Mouse (Mus musculus): Measurements from ENCODE around the gene Nr2e1. TPM values are rescaled to one million over a fixed set of nuclear protein-coding genes. Genes with fewer than 3 reads are reported as not detected.

Gene Nr2e1
- polyA plus RNA-seq (2012; rRNA removed) (0.06 TPM in 1 of 2 replicates, not detected in the other), polyA plus RNA-seq (2014; fragmentation: Nextera tagmentation; extraction: Ambion mirVana) (not detected in 2 replicates)

- no peak for TF ChIP-seq EP300 (IDR thresholded peaks at IDR 0.05; ENCODE audit: low read depth)
- TF ChIP-seq CTCF (IDR thresholded peaks at IDR 0.05; ENCODE audit: low read depth): no peak
- H3K4me3 ChIP-seq (ENCODE audit: insufficient read depth in 1 of 2, low read depth in 2 of 2, low read length in 2 of 2): no peak within 1 kb of the TSS
- DNase-seq (ENCODE audit: low read depth in 3 of 3, low spot score in 3 of 3): no peak
Measured at GRCm38 (mm10) chr10:42583157-42583872, at the start of gene Nr2e1, which contains the start of gene Ostm1. Gene Nr2e1, minus strand, starts transcription at chr10:42583632. Gene Ostm1, plus strand, starts transcription at chr10:42583822.

GRCm38 (mm10) chr10:42632453-42633360 lies 49.3 kb upstream of the Nr2e1 start:
- WGBS (ENCODE audit: insufficient replicate concordance): 1% methylated on average over 39 of the region's 39 CpGs
- H3K9me3 ChIP-seq (ENCODE audit: control insufficient read depth, low read length): no peaks in the 10 kb centered on the region
- peak overlapping the region; percentile 47 to 50 for H3K4me3 ChIP-seq (ENCODE audit: insufficient read depth in 1 of 2, low read depth in 2 of 2, low read length in 2 of 2)
- H3K36me3 ChIP-seq (replicated peaks; ENCODE audit: control insufficient read depth, insufficient read depth, low read depth): no peaks in the 10 kb centered on the region
- no peak for DNase-seq (ENCODE audit: low read depth in 3 of 3, low spot score in 3 of 3)
- ATAC-seq (ENCODE audit: insufficient read depth): no peak
- H3K4me2 ChIP-seq (ENCODE audit: low read depth): peak overlapping the region; percentile 69
- no peak overlapping the region for H3K27ac ChIP-seq
- no peak for TF ChIP-seq CTCF (IDR thresholded peaks at IDR 0.05; ENCODE audit: low read depth)
- TF ChIP-seq EP300 (IDR thresholded peaks at IDR 0.05; ENCODE audit: low read depth): no peak
- peaks cover 96% of the 10 kb centered on the region for H3K27me3 ChIP-seq (ENCODE audit: control insufficient read depth, insufficient read depth, low read length)
- H3K9ac ChIP-seq (replicated peaks): no peak overlapping the region
- 0 out of 4 replicates have a peak, but pooled peaks cover 0 to 2% of the 10 kb centered on the region in 2 experiments for H3K4me1 ChIP-seq (replicated peaks; ENCODE audit: control insufficient read depth in 2 of 2, insufficient read depth in 2 of 2, low read length in 1 of 2)

More at GRCm38 (mm10) chr10:42583157-42583872, at the start of gene Nr2e1, which contains the start of gene Ostm1:
- Histone ChIP-seq H3K36me3 (replicated peaks; ENCODE audit: control insufficient read depth, insufficient read depth, low read depth) (no peaks in the 10 kb centered on the region), H3K9ac (replicated peaks) (no peak within 1 kb of the TSS), H3K27me3 (ENCODE audit: control insufficient read depth, insufficient read depth, low read length) (peaks cover 98% of the 10 kb centered on the region), H3K9me3 (ENCODE audit: control insufficient read depth, low read length) (no peaks in the 10 kb centered on the region), H3K27ac (no peak within 1 kb of the TSS), H3K4me1 (replicated peaks; ENCODE audit: control insufficient read depth in 2 of 2, insufficient read depth in 2 of 2, low read length in 1 of 2) (no peaks in the 10 kb centered on the region), H3K4me2 (ENCODE audit: low read depth) (no peak within 1 kb of the TSS)
- WGBS (ENCODE audit: insufficient replicate concordance): under 1% methylated on average over 43 of the region's 43 CpGs
- no peak for ATAC-seq (ENCODE audit: insufficient read depth)

GRCm38 (mm10) chr10:42631754-42632452 lies 48.5 kb upstream of the Nr2e1 start:
- no peak overlapping the region for H3K9ac ChIP-seq (replicated peaks)
- H3K9me3 ChIP-seq (ENCODE audit: control insufficient read depth, low read length): no peaks in the 10 kb centered on the region
- H3K4me3 ChIP-seq (ENCODE audit: insufficient read depth in 1 of 2, low read depth in 2 of 2, low read length in 2 of 2): no peak overlapping the region
- 2% methylated on average over 42 of the region's 42 CpGs for WGBS (ENCODE audit: insufficient replicate concordance)
- peaks cover 0 to 3% of the 10 kb centered on the region in 2 experiments; a peak in 1 of 4 replicates for H3K4me1 ChIP-seq (replicated peaks; ENCODE audit: control insufficient read depth in 2 of 2, insufficient read depth in 2 of 2, low read length in 1 of 2)
- DNase-seq (ENCODE audit: low read depth in 3 of 3, low spot score in 3 of 3) (no peak), ATAC-seq (ENCODE audit: insufficient read depth) (no peak)
- TF ChIP-seq CTCF (IDR thresholded peaks at IDR 0.05; ENCODE audit: low read depth): no peak
- TF ChIP-seq EP300 (IDR thresholded peaks at IDR 0.05; ENCODE audit: low read depth): no peak
- H3K27ac ChIP-seq: no peak overlapping the region
- peaks cover 96% of the 10 kb centered on the region for H3K27me3 ChIP-seq (ENCODE audit: control insufficient read depth, insufficient read depth, low read length)
- H3K4me2 ChIP-seq (ENCODE audit: low read depth): no peak overlapping the region
- no peaks in the 10 kb centered on the region for H3K36me3 ChIP-seq (replicated peaks; ENCODE audit: control insufficient read depth, insufficient read depth, low read depth)

DNA sequence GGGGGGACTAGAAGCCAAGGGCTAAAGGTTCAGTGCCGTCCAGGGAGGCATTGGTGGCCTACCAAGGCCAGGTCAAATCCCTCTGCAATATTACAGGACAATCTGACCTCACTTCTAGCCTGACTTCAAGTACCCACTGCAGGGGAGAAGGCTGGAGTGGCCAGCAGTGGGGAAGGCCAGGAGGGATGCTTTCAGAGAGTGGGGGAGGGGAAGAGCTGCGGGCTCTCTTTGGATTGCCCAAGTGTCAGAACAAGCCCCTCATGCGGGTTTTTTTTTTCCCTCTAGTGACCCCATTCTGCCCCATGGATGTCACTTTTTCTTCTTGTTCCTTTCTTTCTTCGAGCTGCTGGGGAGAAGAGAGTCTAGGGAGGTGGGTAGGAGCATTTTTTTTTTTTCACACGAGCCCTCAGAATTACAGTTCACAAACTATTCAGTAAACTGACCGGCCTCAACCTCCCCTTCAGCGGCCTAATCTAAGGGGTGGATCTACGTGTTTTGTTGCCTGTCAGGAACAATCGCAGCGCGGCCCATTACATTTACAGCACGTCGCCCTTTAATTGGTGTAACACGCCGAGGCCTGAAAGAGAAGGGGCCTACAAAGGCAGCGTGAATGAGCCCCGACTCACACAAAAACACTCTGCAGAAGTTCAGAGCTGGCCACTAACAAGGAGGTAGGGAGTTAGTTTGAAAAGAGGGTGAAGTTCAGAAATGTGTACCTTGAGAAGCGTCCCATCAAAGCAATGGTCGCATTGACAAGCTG lies 47.3 kb upstream of the Nr2e1 start:
- 5% methylated on average over 19 of the region's 19 CpGs for whole genome bisulfite sequencing (ENCODE audit: insufficient replicate concordance)
- ATAC-seq (ENCODE audit: insufficient read depth): no peak
- TF ChIP-seq EP300 (IDR thresholded peaks at IDR 0.05; ENCODE audit: low read depth) (no peak), CTCF (IDR thresholded peaks at IDR 0.05; ENCODE audit: low read depth) (no peak)

More for the DNA sequence above, 47.3 kb upstream of the Nr2e1 start:
- DNase-seq (ENCODE audit: low read depth in 3 of 3, low spot score in 3 of 3): no peak
- H3K4me2 ChIP-seq (ENCODE audit: low read depth): no peak overlapping the region
- H3K4me1 ChIP-seq (replicated peaks; ENCODE audit: control insufficient read depth in 2 of 2, insufficient read depth in 2 of 2, low read length in 1 of 2): peaks cover 6 to 13% of the 10 kb centered on the region in 2 experiments
- H3K27me3 ChIP-seq (ENCODE audit: control insufficient read depth, insufficient read depth, low read length): peaks cover 84% of the 10 kb centered on the region
- no peaks in the 10 kb centered on the region for H3K9me3 ChIP-seq (ENCODE audit: control insufficient read depth, low read length)
- no peak overlapping the region for H3K4me3 ChIP-seq (ENCODE audit: insufficient read depth in 1 of 2, low read depth in 2 of 2, low read length in 2 of 2)
- no peaks in the 10 kb centered on the region for H3K36me3 ChIP-seq (replicated peaks; ENCODE audit: control insufficient read depth, insufficient read depth, low read depth)
- no peak overlapping the region for H3K27ac ChIP-seq
- H3K9ac ChIP-seq (replicated peaks): no peak overlapping the region

Measured in liver, embryonic 14.5 days (tissue).